ENCODE assay signal across 9 mouse cellular contexts in genomic region chr1:134063773-134064125, GRCm38 (mm10). TPM values are rescaled to one million over a fixed set of nuclear protein-coding genes. Genes with fewer than 3 reads are reported as not detected.
DNase-seq lines count a peak whose midpoint lies in the region; ATAC-seq lines count a peak whose summit lies in the region.
"Had no signal": no experiment of that assay in that cellular context is flagged by ENCODE, and none has a peak within 500 bp of the region (broad histone marks: within the 10 kb centered on the region; RNA-seq: fewer than 3 reads in every experiment).

No protein-coding gene starts in this region.

- H3K4me1 ChIP-seq in kidney, embryonic 14.5 days (ENCODE audit: control insufficient read depth, insufficient read depth, low read length) = peaks cover 79% of the 10 kb centered on the region
- H3K4me1 ChIP-seq in heart, embryonic 13.5 days = peaks cover 74% of the 10 kb centered on the region
- H3K4me1 ChIP-seq in midbrain, embryonic 11.5 days (ENCODE audit: control insufficient read depth, insufficient read depth, low read length) = peaks cover 75% of the 10 kb centered on the region

- peak overlapping the region; percentile 29 for H3K4me2 ChIP-seq in kidney, embryonic 14.5 days (replicated peaks; ENCODE audit: low read depth, low read length)
- H3K4me2 ChIP-seq in heart, embryonic 13.5 days = peak overlapping the region; percentile 91
- H3K4me2 ChIP-seq in midbrain, embryonic 11.5 days = peak overlapping the region; percentile 57

- H3K27me3 ChIP-seq in kidney, embryonic 14.5 days (ENCODE audit: control insufficient read depth, insufficient read depth, low read length) = no peaks in the 10 kb centered on the region
- no peaks in the 10 kb centered on the region for H3K27me3 ChIP-seq in heart, embryonic 13.5 days (replicated peaks)
- H3K27me3 ChIP-seq in midbrain, embryonic 11.5 days (ENCODE audit: control insufficient read depth, insufficient read depth, low read length) = no peaks in the 10 kb centered on the region

- 8% methylated on average over 9 of the region's 9 CpGs for WGBS in kidney, embryonic 14.5 days
- 29% methylated on average over 9 of the region's 9 CpGs for WGBS in heart, embryonic 13.5 days
- WGBS in midbrain, embryonic 11.5 days = under 1% methylated on average over 9 of the region's 9 CpGs

- H3K9ac ChIP-seq in kidney, embryonic 14.5 days (ENCODE audit: low read depth, low read length) = peak overlapping the region; percentile 50; the same call in 1 of the 2 replicates
- peak overlapping the region; percentile 77 for H3K9ac ChIP-seq in heart, embryonic 13.5 days
- H3K9ac ChIP-seq in midbrain, embryonic 11.5 days (ENCODE audit: low read length) = peak overlapping the region; percentile 50

- peak overlapping the region; percentile 91 for H3K27ac ChIP-seq in kidney, embryonic 14.5 days (ENCODE audit: low read depth, low read length)
- H3K27ac ChIP-seq in heart, embryonic 13.5 days (replicated peaks) = peak overlapping the region; percentile 100
- H3K27ac ChIP-seq in midbrain, embryonic 11.5 days (ENCODE audit: low read depth, low read length) = peak overlapping the region; percentile 100

- DNase-seq in kidney, adult 11 months = no peak
- peak; percentile 51 to 67 for DNase-seq in kidney, postnatal 4 days
- DNase-seq in midbrain, embryonic 11.5 days (ENCODE audit: low spot score, missing footprints) = no peak
- peak; percentile 85 for DNase-seq in thymus, postnatal 14 days
- DNase-seq in gastrocnemius, postnatal 25 days = no peak
- DNase-seq in left cerebral cortex, postnatal 36 days (ENCODE audit: low spot score in 2 of 2) = no peak

- intact Hi-C loops in left cerebral cortex, postnatal 36 days (cut with DNase I) = loop anchor here (2.0 kb wide), 1 partner anchor 15 kb away; the partner anchor contains the start of gene Btg2

- no peaks in the 10 kb centered on the region for H3K9me3 ChIP-seq in kidney, embryonic 14.5 days (ENCODE audit: control insufficient read depth, low read length)
- H3K9me3 ChIP-seq in heart, embryonic 13.5 days = no peaks in the 10 kb centered on the region
- no peaks in the 10 kb centered on the region for H3K9me3 ChIP-seq in midbrain, embryonic 11.5 days (ENCODE audit: control insufficient read depth, low read length)

- no peak overlapping the region for H3K4me3 ChIP-seq in kidney, embryonic 14.5 days (ENCODE audit: low read length)
- H3K4me3 ChIP-seq in heart, embryonic 13.5 days = peak overlapping the region; percentile 35
- H3K4me3 ChIP-seq in midbrain, embryonic 11.5 days (ENCODE audit: low read depth, low read length) = no peak overlapping the region

- no peaks in the 10 kb centered on the region for H3K36me3 ChIP-seq in kidney, embryonic 14.5 days (ENCODE audit: control insufficient read depth, insufficient read depth, low read length)
- no peaks in the 10 kb centered on the region for H3K36me3 ChIP-seq in heart, embryonic 13.5 days
- no peaks in the 10 kb centered on the region for H3K36me3 ChIP-seq in midbrain, embryonic 11.5 days (ENCODE audit: control insufficient read depth, insufficient read depth, low read length)

- ATAC-seq in kidney, embryonic 14.5 days (ENCODE audit: low FRiP score, low TSS enrichment) = no peak
- ATAC-seq in heart, embryonic 13.5 days (ENCODE audit: extremely low read depth, insufficient number of reproducible peaks, low FRiP score, low TSS enrichment) = no peak
- no peak for ATAC-seq in midbrain, embryonic 11.5 days (ENCODE audit: low FRiP score)

RNA-seq across cellular contexts. Expression of gene Btg2, which starts 15.2 kb away (rescaled TPM):
- polyA plus RNA-seq in kidney, embryonic 14.5 days (2014; fragmentation: Nextera tagmentation; extraction: Ambion mirVana) = 20.8 and 28.6 TPM in 2 replicates
- polyA plus RNA-seq in heart, embryonic 13.5 days (2015; fragmentation: Nextera tagmentation; extraction: Ambion mirVana) = 33.1 and 37.0 TPM in 2 replicates
- 150 and 153 TPM in 2 replicates for polyA plus RNA-seq in midbrain, embryonic 11.5 days (2014; fragmentation: Nextera tagmentation; extraction: Ambion mirVana)
- 10 to 100 TPM; 15.1 to 27.0 TPM for total RNA-seq in gastrocnemius, postnatal 25 days (2021)
- total RNA-seq in left cerebral cortex, postnatal 36 days (2021) = 10 to 100 TPM; 12.4 to 44.2 TPM

RNA-seq across cellular contexts. Expression of gene Fmod, which starts 26.7 kb away (rescaled TPM):
- 1.7 and 4.0 TPM in 2 replicates for polyA plus RNA-seq in kidney, embryonic 14.5 days (2014; fragmentation: Nextera tagmentation; extraction: Ambion mirVana)
- 22.8 and 26.3 TPM in 2 replicates for polyA plus RNA-seq in heart, embryonic 13.5 days (2015; fragmentation: Nextera tagmentation; extraction: Ambion mirVana)
- 5.7 and 6.8 TPM in 2 replicates for polyA plus RNA-seq in midbrain, embryonic 11.5 days (2014; fragmentation: Nextera tagmentation; extraction: Ambion mirVana)
- total RNA-seq in gastrocnemius, postnatal 25 days (2021) = 100 to 1,000 TPM in 1 of 2 experiments, 10 to 100 TPM in 1; 33.0 to 107 TPM
- total RNA-seq in left cerebral cortex, postnatal 36 days (2021) = 10 to 100 TPM; 12.7 to 22.2 TPM
- total RNA-seq: MEL had no signal

RNA-seq across cellular contexts. Expression of gene Chit1, which starts 47.3 kb away (rescaled TPM):
- polyA plus RNA-seq in kidney, embryonic 14.5 days (2014; fragmentation: Nextera tagmentation; extraction: Ambion mirVana) = 0.14 and 0.28 TPM in 2 replicates
- polyA plus RNA-seq in heart, embryonic 13.5 days (2015; fragmentation: Nextera tagmentation; extraction: Ambion mirVana) = 0.59 and 0.75 TPM in 2 replicates
- not detected in 2 replicates for polyA plus RNA-seq in midbrain, embryonic 11.5 days (2014; fragmentation: Nextera tagmentation; extraction: Ambion mirVana)
- total RNA-seq in gastrocnemius, postnatal 25 days (2021) = not detected
- under 1 TPM; 0.23 to 0.30 TPM for total RNA-seq in left cerebral cortex, postnatal 36 days (2021)
- total RNA-seq: MEL had no signal

Comparison
In these comparisons a context has a peak if more than half of its experiments do, and no peak if none do; other contexts are left out.
1. DNase-seq: peak in kidney, postnatal 4 days (2 of 2) and thymus, postnatal 14 days (single experiment); none in kidney, adult 11 months (single experiment), midbrain, embryonic 11.5 days (single experiment), gastrocnemius, postnatal 25 days (single experiment) and left cerebral cortex, postnatal 36 days (0 of 2).
2. H3K4me2 ChIP-seq: peak in every context shown above with its lines; median percentile 91 in heart, embryonic 13.5 days; 57 in midbrain, embryonic 11.5 days; 29 in kidney, embryonic 14.5 days.
3. Peak in every context shown above with its lines, with median percentiles within 50 percentile points of each other: H3K27ac ChIP-seq and H3K9ac ChIP-seq.